10 mouse cellular contexts compared by ENCODE assay signal in the genomic region with DNA sequence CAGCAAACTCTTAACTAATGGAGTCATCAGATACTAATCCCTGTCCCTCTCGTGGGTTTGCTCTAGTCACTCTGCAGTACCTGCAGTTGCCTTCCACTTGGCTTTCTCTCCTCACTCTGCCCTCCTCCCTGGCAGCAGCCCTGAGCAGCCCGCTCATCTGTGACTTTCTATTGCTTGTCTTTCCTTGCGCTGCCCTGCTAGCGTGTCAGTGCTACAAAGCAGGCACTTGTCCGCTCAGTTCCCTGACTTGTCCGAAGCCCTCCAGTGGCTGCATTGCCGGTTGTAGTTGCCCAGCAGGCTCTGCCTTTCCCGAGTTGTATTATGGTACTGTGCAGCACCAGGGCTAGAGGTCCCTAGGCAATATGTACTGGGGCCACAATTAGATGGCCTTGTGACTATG.
DNase-seq lines count a peak whose midpoint lies in the region; ATAC-seq and TF ChIP-seq lines count a peak whose summit lies in the region.
"Had no signal": no experiment of that assay in that cellular context is flagged by ENCODE, and none has a peak within 500 bp of the region (broad histone marks: within the 10 kb centered on the region; RNA-seq: fewer than 3 reads in every experiment).

No protein-coding gene starts in this region.

- intact Hi-C loops in heart, postnatal 10 days (cut with DNase I), result no loop called here

- peaks cover 6% of the 10 kb centered on the region; the same call in 1 of the 2 replicates for H3K4me1 ChIP-seq in lung, postnatal 0 days (ENCODE audit: insufficient read depth, low read depth, low read length)
- H3K4me1 ChIP-seq in cerebellum, adult 2 months (ENCODE audit: control insufficient read depth, insufficient read depth, low read length), result peaks cover 63% of the 10 kb centered on the region
- H3K4me1 ChIP-seq in hindbrain, embryonic 11.5 days (replicated peaks; ENCODE audit: control insufficient read depth, insufficient read depth, low read length), result peaks cover 31% of the 10 kb centered on the region
- peaks cover 71% of the 10 kb centered on the region for H3K4me1 ChIP-seq in midbrain, embryonic 13.5 days (replicated peaks)
- H3K4me1 ChIP-seq: megakaryocyte, embryonic 14.5 days had no signal

- H3K4me2 ChIP-seq in lung, postnatal 0 days (replicated peaks; ENCODE audit: low read depth, low read length), result no peak overlapping the region
- H3K4me2 ChIP-seq in hindbrain, embryonic 11.5 days (replicated peaks; ENCODE audit: low read depth, low read length), result no peak overlapping the region
- H3K4me2 ChIP-seq in midbrain, embryonic 13.5 days (replicated peaks), result peak overlapping the region; percentile 14; the same call in 1 of the 2 replicates
- H3K4me2 ChIP-seq: stomach, embryonic 15.5 days had no signal

- 0 out of 2 replicates have a peak, but pooled peaks have one; percentile 11 for ATAC-seq in lung, postnatal 0 days
- 0 out of 2 replicates have a peak, but pooled peaks have one; percentile 6 for ATAC-seq in hindbrain, embryonic 11.5 days (ENCODE audit: low FRiP score)
- peak; percentile 15; the same call in 1 of the 2 replicates for ATAC-seq in midbrain, embryonic 13.5 days
- ATAC-seq in megakaryocyte, adult 5-6 weeks (ENCODE audit: poor library complexity, severe bottlenecking), result no peak

- TF ChIP-seq POLR2A in cerebellum, adult 2 months (IDR thresholded peaks at IDR 0.05; ENCODE audit: borderline replicate concordance, insufficient read depth, low read length), result no peak

- DNase-seq in lung, postnatal 0 days (ENCODE audit: low spot score), result no peak
- DNase-seq in lung, postnatal 25 days (ENCODE audit: low spot score), result no peak
- DNase-seq in cerebellum, adult 2 months, result peak; percentile 68 to 70
- DNase-seq in hindbrain, embryonic 11.5 days (ENCODE audit: low spot score), result peak; percentile 35
- no peak for DNase-seq in gastrocnemius, postnatal 25 days
- DNase-seq in heart, postnatal 10 days, result no peak

- H3K4me3 ChIP-seq in lung, postnatal 0 days (ENCODE audit: low read depth, low read length), result no peak overlapping the region
- H3K4me3 ChIP-seq in cerebellum, adult 2 months (replicated peaks; ENCODE audit: insufficient read depth, low read depth, low read length), result no peak overlapping the region
- H3K4me3 ChIP-seq in hindbrain, embryonic 11.5 days (ENCODE audit: low read depth, low read length), result no peak overlapping the region
- H3K4me3 ChIP-seq in midbrain, embryonic 13.5 days (replicated peaks), result no peak overlapping the region
- H3K4me3 ChIP-seq: megakaryocyte, embryonic 14.5 days; stomach, embryonic 15.5 days had no signal

- no peak overlapping the region for H3K9ac ChIP-seq in lung, postnatal 0 days (replicated peaks; ENCODE audit: low read depth)
- H3K9ac ChIP-seq in hindbrain, embryonic 11.5 days (ENCODE audit: low read depth, low read length), result no peak overlapping the region
- no peak overlapping the region; the same call in 1 of the 2 replicates for H3K9ac ChIP-seq in midbrain, embryonic 13.5 days (replicated peaks)
- H3K9ac ChIP-seq: stomach, embryonic 15.5 days had no signal

- H3K27ac ChIP-seq in lung, postnatal 0 days (ENCODE audit: low read length), result no peak overlapping the region
- H3K27ac ChIP-seq in cerebellum, adult 2 months (ENCODE audit: insufficient read depth, low read length), result peak overlapping the region; percentile 45
- H3K27ac ChIP-seq in hindbrain, embryonic 11.5 days (ENCODE audit: low read depth, low read length), result peak overlapping the region; percentile 48; the same call in 1 of the 2 replicates
- H3K27ac ChIP-seq in midbrain, embryonic 13.5 days, result peak overlapping the region; percentile 44; the same call in 1 of the 2 replicates

- H3K27me3 ChIP-seq in lung, postnatal 0 days (replicated peaks; ENCODE audit: insufficient read depth, low read length), result no peaks in the 10 kb centered on the region
- H3K27me3 ChIP-seq in cerebellum, adult 2 months (ENCODE audit: control insufficient read depth, insufficient read depth, low read length), result no peaks in the 10 kb centered on the region
- no peaks in the 10 kb centered on the region for H3K27me3 ChIP-seq in hindbrain, embryonic 11.5 days (ENCODE audit: control insufficient read depth, insufficient read depth, low read length)
- H3K27me3 ChIP-seq in midbrain, embryonic 13.5 days, result no peaks in the 10 kb centered on the region
- H3K27me3 ChIP-seq: megakaryocyte, embryonic 14.5 days; stomach, embryonic 15.5 days had no signal

- no peaks in the 10 kb centered on the region for H3K36me3 ChIP-seq in lung, postnatal 0 days (ENCODE audit: insufficient read depth, low read length)
- no peaks in the 10 kb centered on the region for H3K36me3 ChIP-seq in hindbrain, embryonic 11.5 days (ENCODE audit: control insufficient read depth, insufficient read depth, low read length)
- no peaks in the 10 kb centered on the region for H3K36me3 ChIP-seq in midbrain, embryonic 13.5 days
- H3K36me3 ChIP-seq: stomach, embryonic 15.5 days had no signal

- no peaks in the 10 kb centered on the region for H3K9me3 ChIP-seq in lung, postnatal 0 days (ENCODE audit: low read length)
- no peaks in the 10 kb centered on the region for H3K9me3 ChIP-seq in hindbrain, embryonic 11.5 days (ENCODE audit: control insufficient read depth, low read length)
- H3K9me3 ChIP-seq in midbrain, embryonic 13.5 days, result no peaks in the 10 kb centered on the region
- H3K9me3 ChIP-seq: megakaryocyte, embryonic 14.5 days; stomach, embryonic 15.5 days had no signal

- 54% methylated on average over 8 of the region's 8 CpGs for WGBS in lung, postnatal 0 days
- WGBS in cerebellum, adult 2 months, result 5% methylated on average over 8 of the region's 8 CpGs
- 38% methylated on average over 8 of the region's 8 CpGs for WGBS in hindbrain, embryonic 11.5 days
- 21% methylated on average over 8 of the region's 8 CpGs for WGBS in midbrain, embryonic 13.5 days

- TF ChIP-seq EP300 in lung, postnatal 0 days (IDR thresholded peaks at IDR 0.05), result no peak

- TF ChIP-seq CTCF in lung, postnatal 0 days (IDR thresholded peaks at IDR 0.05), result peak; percentile 40
- TF ChIP-seq CTCF in cerebellum, adult 2 months (IDR thresholded peaks at IDR 0.05; ENCODE audit: borderline replicate concordance, insufficient read depth, low read depth, low read length), result no peak

Comparison
In these comparisons a context has a peak if more than half of its experiments do, and no peak if none do; other contexts are left out.
1. DNase-seq: peak in cerebellum, adult 2 months (2 of 2) and hindbrain, embryonic 11.5 days (single experiment); none in lung, postnatal 0 days (single experiment), lung, postnatal 25 days (single experiment), gastrocnemius, postnatal 25 days (single experiment) and heart, postnatal 10 days (0 of 2).